Mouse (Mus musculus): ENCODE measurements around the gene Col8a2. TPM values are rescaled to one million over a fixed set of nuclear protein-coding genes. Genes with fewer than 3 reads are reported as not detected.

Col8a2 gene
- polyA plus RNA-seq, 1 experiment from 2014 or later = 5.3 TPM

DNA sequence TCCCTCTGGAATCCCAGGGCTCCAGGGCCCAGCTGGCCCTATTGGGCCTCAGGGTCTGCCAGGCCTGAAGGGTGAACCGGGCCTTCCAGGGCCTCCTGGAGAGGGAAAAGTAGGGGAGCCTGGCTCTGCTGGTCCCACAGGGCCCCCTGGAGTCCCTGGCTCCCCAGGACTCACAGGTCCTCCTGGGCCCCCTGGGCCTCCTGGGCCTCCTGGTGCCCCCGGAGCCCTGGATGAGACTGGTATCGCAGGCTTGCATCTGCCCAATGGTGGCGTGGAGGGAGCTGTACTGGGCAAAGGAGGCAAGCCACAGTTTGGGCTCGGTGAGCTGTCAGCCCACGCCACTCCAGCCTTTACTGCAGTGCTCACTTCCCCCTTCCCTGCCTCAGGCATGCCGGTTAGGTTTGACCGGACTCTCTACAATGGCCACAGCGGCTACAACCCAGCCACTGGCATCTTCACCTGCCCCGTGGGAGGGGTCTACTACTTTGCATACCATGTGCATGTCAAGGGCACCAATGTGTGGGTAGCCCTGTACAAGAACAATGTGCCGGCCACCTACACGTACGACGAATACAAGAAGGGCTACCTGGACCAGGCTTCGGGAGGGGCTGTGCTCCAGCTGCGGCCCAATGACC lies 25.1 kb downstream of the Col8a2 start:
- Histone ChIP-seq H3K4me2 (ENCODE audit: low read length) (no peak overlapping the region), H3K27ac (ENCODE audit: low read depth) (no peak overlapping the region), H3K9me3 (ENCODE audit: control insufficient read depth, low read length) (no peaks in the 10 kb centered on the region), H3K4me3 (ENCODE audit: low read depth, low read length) (no peak overlapping the region), H3K9ac (ENCODE audit: low read length) (no peak overlapping the region), H3K36me3 (ENCODE audit: control insufficient read depth, insufficient read depth, low read length) (peaks cover 16% of the 10 kb centered on the region), H3K27me3 (replicated peaks; ENCODE audit: control insufficient read depth, insufficient read depth, low read length) (no peaks in the 10 kb centered on the region), H3K4me1 (replicated peaks; ENCODE audit: control insufficient read depth, insufficient read depth, low read length) (no peaks in the 10 kb centered on the region; the same call in 1 of the 2 replicates)
- DNase-seq (ENCODE audit: low spot score) = no peak
- no peak for ATAC-seq (replicated peaks; ENCODE audit: low FRiP score, low TSS enrichment, low read depth)
- WGBS = 93% methylated on average over 16 of the region's 16 CpGs

DNA sequence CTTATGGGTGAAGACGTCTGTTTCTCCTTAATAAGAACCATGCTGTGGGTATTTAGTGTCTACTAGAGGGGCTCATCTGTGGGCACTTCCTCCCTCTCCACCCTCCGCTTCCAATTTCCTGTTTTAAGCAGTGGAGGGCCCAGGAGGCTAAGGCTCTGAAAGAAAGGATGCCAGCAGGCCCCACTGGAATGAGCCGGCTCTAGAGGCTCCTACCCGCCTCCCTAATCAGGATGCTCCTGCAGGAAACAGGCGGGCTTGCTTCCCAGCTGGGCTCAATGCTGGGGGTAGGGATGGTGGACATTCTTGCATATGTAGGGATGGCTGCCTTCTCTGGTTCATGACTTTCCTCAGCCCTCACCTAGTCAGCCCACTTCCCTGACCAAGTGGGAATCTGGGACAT lies 26.6 kb downstream of the Col8a2 start:
- 57% methylated on average over 5 of the region's 5 CpGs for WGBS
- no peaks in the 10 kb centered on the region for H3K27me3 ChIP-seq (replicated peaks; ENCODE audit: control insufficient read depth, insufficient read depth, low read length)
- no peaks in the 10 kb centered on the region; the same call in 1 of the 2 replicates for H3K4me1 ChIP-seq (replicated peaks; ENCODE audit: control insufficient read depth, insufficient read depth, low read length)
- H3K4me3 ChIP-seq (ENCODE audit: low read depth, low read length) = no peak overlapping the region
- no peak overlapping the region for H3K4me2 ChIP-seq (ENCODE audit: low read length)
- DNase-seq (ENCODE audit: low spot score) (no peak), ATAC-seq (replicated peaks; ENCODE audit: low FRiP score, low TSS enrichment, low read depth) (no peak)
- H3K9me3 ChIP-seq (ENCODE audit: control insufficient read depth, low read length) = no peaks in the 10 kb centered on the region
- H3K36me3 ChIP-seq (ENCODE audit: control insufficient read depth, insufficient read depth, low read length) = peaks cover 31% of the 10 kb centered on the region
- no peak overlapping the region for H3K27ac ChIP-seq (ENCODE audit: low read depth)
- no peak overlapping the region for H3K9ac ChIP-seq (ENCODE audit: low read length)

DNA sequence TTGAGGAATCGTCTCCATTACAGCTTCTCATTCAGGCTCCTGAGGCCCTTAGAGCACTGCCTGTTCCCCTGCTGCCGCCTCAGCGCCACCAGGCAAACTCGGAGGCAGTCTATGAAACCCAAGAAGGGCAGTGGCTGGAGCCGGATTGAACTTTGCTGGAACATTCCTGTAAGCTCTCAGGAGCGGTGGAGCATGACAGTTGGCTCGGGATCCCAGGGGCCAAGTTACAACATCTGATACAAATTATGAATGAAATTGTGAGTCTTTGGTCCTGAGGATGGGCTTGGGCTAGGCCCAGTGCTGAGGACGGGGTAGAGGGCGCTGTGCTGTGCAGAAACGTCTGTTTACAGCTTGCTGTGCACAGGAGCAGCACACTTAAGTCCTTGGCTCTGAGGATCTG lies 27.8 kb downstream of the Col8a2 start:
- H3K4me1 ChIP-seq (replicated peaks; ENCODE audit: control insufficient read depth, insufficient read depth, low read length) = no peaks in the 10 kb centered on the region; the same call in 1 of the 2 replicates
- no peak overlapping the region for H3K9ac ChIP-seq (ENCODE audit: low read length)
- DNase-seq (ENCODE audit: low spot score) = no peak
- H3K4me2 ChIP-seq (ENCODE audit: low read length) = no peak overlapping the region
- no peaks in the 10 kb centered on the region for H3K27me3 ChIP-seq (replicated peaks; ENCODE audit: control insufficient read depth, insufficient read depth, low read length)
- peaks cover 36% of the 10 kb centered on the region for H3K36me3 ChIP-seq (ENCODE audit: control insufficient read depth, insufficient read depth, low read length)
- no peak overlapping the region for H3K27ac ChIP-seq (ENCODE audit: low read depth)
- 68% methylated on average over 10 of the region's 10 CpGs for WGBS
- no peaks in the 10 kb centered on the region for H3K9me3 ChIP-seq (ENCODE audit: control insufficient read depth, low read length)
- ATAC-seq (replicated peaks; ENCODE audit: low FRiP score, low TSS enrichment, low read depth) = no peak
- no peak overlapping the region for H3K4me3 ChIP-seq (ENCODE audit: low read depth, low read length)

GRCm38 (mm10) chr4:126315931-126316330 lies 29.3 kb downstream of the Col8a2 start:
- peak; percentile 17 for ATAC-seq (replicated peaks; ENCODE audit: low FRiP score, low TSS enrichment, low read depth)
- H3K36me3 ChIP-seq (ENCODE audit: control insufficient read depth, insufficient read depth, low read length) = peaks cover 36% of the 10 kb centered on the region
- no peaks in the 10 kb centered on the region for H3K27me3 ChIP-seq (replicated peaks; ENCODE audit: control insufficient read depth, insufficient read depth, low read length)
- H3K9ac ChIP-seq (ENCODE audit: low read length) = no peak overlapping the region
- peaks cover 4% of the 10 kb centered on the region; the same call in 1 of the 2 replicates for H3K4me1 ChIP-seq (replicated peaks; ENCODE audit: control insufficient read depth, insufficient read depth, low read length)
- peak overlapping the region; percentile 22; the same call in 1 of the 2 replicates for H3K27ac ChIP-seq (ENCODE audit: low read depth)
- no peak overlapping the region for H3K4me3 ChIP-seq (ENCODE audit: low read depth, low read length)
- no peak for DNase-seq (ENCODE audit: low spot score)
- H3K9me3 ChIP-seq (ENCODE audit: control insufficient read depth, low read length) = no peaks in the 10 kb centered on the region
- 18% methylated on average over 5 of the region's 5 CpGs for WGBS
- no peak overlapping the region for H3K4me2 ChIP-seq (ENCODE audit: low read length)

DNA sequence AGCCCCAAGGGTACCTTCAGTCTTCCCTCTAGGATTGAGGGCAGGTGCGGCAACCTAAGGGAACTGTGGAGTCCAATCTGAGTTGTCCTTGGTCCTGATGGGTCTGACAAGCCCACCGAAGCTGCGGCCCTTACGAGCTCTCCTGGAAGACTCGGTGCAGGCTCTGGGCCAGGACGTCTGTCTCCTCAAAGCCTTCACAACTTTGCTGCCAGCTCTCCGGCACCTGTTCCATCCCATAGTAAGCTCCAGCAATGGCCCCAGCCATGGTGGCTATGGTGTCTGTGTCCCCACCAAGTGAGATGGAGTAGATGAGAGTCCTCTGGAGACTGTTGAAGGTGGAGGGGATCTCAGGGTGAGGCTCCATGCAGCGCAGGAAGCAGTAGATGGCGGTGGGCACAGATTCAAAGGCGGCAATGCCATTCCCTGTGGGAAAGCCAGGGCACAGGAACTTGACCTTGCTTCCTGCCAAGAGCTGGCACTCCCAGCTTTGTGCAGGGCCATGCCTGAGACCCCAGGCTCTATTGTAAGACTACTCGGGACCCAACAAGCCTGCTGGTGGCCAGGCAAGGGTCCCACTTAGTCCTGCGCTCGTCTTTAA lies 29.9 kb downstream of the Col8a2 start:
- H3K9me3 ChIP-seq (ENCODE audit: control insufficient read depth, low read length) = no peaks in the 10 kb centered on the region
- no peaks in the 10 kb centered on the region for H3K27me3 ChIP-seq (replicated peaks; ENCODE audit: control insufficient read depth, insufficient read depth, low read length)
- H3K4me2 ChIP-seq (ENCODE audit: low read length) = no peak overlapping the region
- peaks cover 4% of the 10 kb centered on the region; the same call in 1 of the 2 replicates for H3K4me1 ChIP-seq (replicated peaks; ENCODE audit: control insufficient read depth, insufficient read depth, low read length)
- no peak overlapping the region for H3K27ac ChIP-seq (ENCODE audit: low read depth)
- ATAC-seq (replicated peaks; ENCODE audit: low FRiP score, low TSS enrichment, low read depth) (no peak), DNase-seq (ENCODE audit: low spot score) (no peak)
- H3K9ac ChIP-seq (ENCODE audit: low read length) = no peak overlapping the region
- 92% methylated on average over 13 of the region's 13 CpGs for WGBS
- peaks cover 36% of the 10 kb centered on the region for H3K36me3 ChIP-seq (ENCODE audit: control insufficient read depth, insufficient read depth, low read length)
- no peak overlapping the region for H3K4me3 ChIP-seq (ENCODE audit: low read depth, low read length)

DNA sequence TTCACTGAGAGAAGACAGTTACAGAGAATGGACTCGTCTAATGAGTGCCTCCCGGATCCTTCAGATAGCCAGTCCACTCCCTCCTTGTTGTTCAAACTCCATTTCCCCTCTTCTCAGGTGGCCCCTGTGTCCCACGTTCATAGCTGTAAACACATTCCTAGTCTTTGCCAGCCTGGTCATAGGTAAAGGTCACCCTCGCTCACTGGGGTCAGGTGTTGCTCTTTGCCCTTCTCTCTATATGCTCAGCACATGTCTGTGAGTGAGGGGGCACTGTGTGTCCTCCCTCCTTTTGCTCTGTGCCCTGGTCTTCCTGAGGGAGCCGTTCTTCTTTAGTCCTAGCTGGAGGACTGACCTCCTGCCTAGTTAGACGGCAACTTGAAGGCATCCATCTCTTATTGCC lies 33.2 kb downstream of the Col8a2 start:
- H3K4me1 ChIP-seq (replicated peaks; ENCODE audit: control insufficient read depth, insufficient read depth, low read length) = peaks cover 8% of the 10 kb centered on the region; the same call in 1 of the 2 replicates
- H3K36me3 ChIP-seq (ENCODE audit: control insufficient read depth, insufficient read depth, low read length) = peaks cover 36% of the 10 kb centered on the region
- WGBS = 84% methylated on average over 6 of the region's 6 CpGs
- H3K9ac ChIP-seq (ENCODE audit: low read length) = no peak overlapping the region
- no peaks in the 10 kb centered on the region for H3K27me3 ChIP-seq (replicated peaks; ENCODE audit: control insufficient read depth, insufficient read depth, low read length)
- no peak overlapping the region for H3K4me3 ChIP-seq (ENCODE audit: low read depth, low read length)
- no peak overlapping the region for H3K4me2 ChIP-seq (ENCODE audit: low read length)
- no peak overlapping the region for H3K27ac ChIP-seq (ENCODE audit: low read depth)
- peak; percentile 39 for DNase-seq (ENCODE audit: low spot score)
- ATAC-seq (replicated peaks; ENCODE audit: low FRiP score, low TSS enrichment, low read depth) = no peak
- H3K9me3 ChIP-seq (ENCODE audit: control insufficient read depth, low read length) = no peaks in the 10 kb centered on the region

GRCm38 (mm10) chr4:126321111-126321853 lies 34.7 kb downstream of the Col8a2 start, which contains the start of gene Adprhl2:
Adprhl2 (minus strand) TSS chr4:126321703.
- peak within 1 kb of the TSS; percentile 63 for H3K4me2 ChIP-seq (ENCODE audit: low read length)
- H3K9ac ChIP-seq (ENCODE audit: low read length) = peak within 1 kb of the TSS; percentile 68
- H3K9me3 ChIP-seq (ENCODE audit: control insufficient read depth, low read length) = no peaks in the 10 kb centered on the region
- WGBS = under 1% methylated on average over 79 of the region's 80 CpGs
- DNase-seq (ENCODE audit: low spot score) = peak; percentile 100
- H3K27ac ChIP-seq (ENCODE audit: low read depth) = peak within 1 kb of the TSS; percentile 29
- no peaks in the 10 kb centered on the region; the same call in 1 of the 2 replicates for H3K27me3 ChIP-seq (replicated peaks; ENCODE audit: control insufficient read depth, insufficient read depth, low read length)
- H3K4me3 ChIP-seq (ENCODE audit: low read depth, low read length) = peak within 1 kb of the TSS; percentile 81
- peak; percentile 84 for ATAC-seq (replicated peaks; ENCODE audit: low FRiP score, low TSS enrichment, low read depth)
- H3K4me1 ChIP-seq (replicated peaks; ENCODE audit: control insufficient read depth, insufficient read depth, low read length) = peaks cover 11% of the 10 kb centered on the region; the same call in 1 of the 2 replicates
- H3K36me3 ChIP-seq (ENCODE audit: control insufficient read depth, insufficient read depth, low read length) = peaks cover 24% of the 10 kb centered on the region

DNA sequence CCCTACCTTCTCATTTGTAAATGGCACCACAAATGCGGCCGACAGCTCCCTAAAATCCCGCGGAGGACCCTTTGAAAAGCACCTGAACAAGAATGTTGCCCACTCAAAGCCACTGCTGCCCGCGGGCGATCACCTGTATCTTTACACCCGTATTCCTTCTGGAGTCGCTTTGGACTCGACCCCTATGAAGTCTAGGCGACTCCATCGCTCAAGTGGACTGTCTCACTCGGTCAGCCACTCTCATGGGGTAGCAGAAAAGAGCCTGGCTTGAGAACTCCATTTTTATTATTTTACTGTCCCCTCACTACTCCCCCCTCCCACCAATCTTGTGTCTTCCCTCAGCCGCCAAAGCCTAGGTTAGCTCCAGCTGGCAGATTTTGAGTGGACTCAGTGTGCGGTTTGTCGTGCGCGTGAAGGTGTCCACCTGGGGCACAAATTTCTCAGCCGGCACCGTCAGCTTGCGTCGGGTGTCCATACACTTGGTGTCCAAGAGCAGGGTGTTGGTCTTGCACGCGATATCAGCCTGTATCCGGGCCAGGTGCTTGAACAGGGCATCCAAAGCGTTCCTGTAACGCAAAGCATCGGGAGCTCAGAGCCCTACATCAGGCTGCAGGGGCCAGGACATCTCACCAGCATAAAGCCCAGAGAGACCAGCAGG lies 35.4 kb downstream of the Col8a2 start:
- Histone ChIP-seq H3K27ac (ENCODE audit: low read depth) (no peak overlapping the region), H3K4me1 (replicated peaks; ENCODE audit: control insufficient read depth, insufficient read depth, low read length) (peaks cover 11% of the 10 kb centered on the region; the same call in 1 of the 2 replicates), H3K9ac (ENCODE audit: low read length) (no peak overlapping the region), H3K4me3 (ENCODE audit: low read depth, low read length) (peak overlapping the region; percentile 81), H3K27me3 (replicated peaks; ENCODE audit: control insufficient read depth, insufficient read depth, low read length) (no peaks in the 10 kb centered on the region; the same call in 1 of the 2 replicates), H3K9me3 (ENCODE audit: control insufficient read depth, low read length) (no peaks in the 10 kb centered on the region), H3K4me2 (ENCODE audit: low read length) (peak overlapping the region; percentile 63), H3K36me3 (ENCODE audit: control insufficient read depth, insufficient read depth, low read length) (peaks cover 17% of the 10 kb centered on the region)
- 57% methylated on average over 28 of the region's 28 CpGs for WGBS
- peak; percentile 30 for ATAC-seq (replicated peaks; ENCODE audit: low FRiP score, low TSS enrichment, low read depth)
- DNase-seq (ENCODE audit: low spot score) = no peak

Data from intestine, embryonic 14.5 days (tissue).